Mouse (Mus musculus) kidney, adult 2 months (tissue): ENCODE results near the gene Tmem108.

Experiments used
- CTCF ChIP-seq: fragments of 200-500 bp; conservative IDR thresholded peaks from 2 replicates; pipeline ENCODE4 v1.5.1; 2011; ENCODE audit warnings: low read depth, mild to moderate bottlenecking, control low read depth, low read length, moderate library complexity, mixed read lengths; ENCODE audit not compliant: insufficient read depth, insufficient read length
- POLR2A ChIP-seq: fragments of 200-500 bp; IDR thresholded peaks from one replicate; pipeline ENCODE4 v1.6.1; 2011; ENCODE audit warnings: low read depth, low read length, control low read depth

- TF ChIP-seq CTCF (no peak), POLR2A (no peak)
Observed at GRCm38 (mm10) chr9:103627404-103627900, 134.2 kb downstream of the Tmem108 start.
